Mouse (Mus musculus) small intestine, adult 2 months (tissue): ENCODE data around the gene Lrmp. TPM values are rescaled to one million over a fixed set of nuclear protein-coding genes. Genes with fewer than 3 reads are reported as not detected.
A peak's percentile ranks its signal among the peaks of the same experiment; 100 is the strongest.

Source experiments
- H3K27ac ChIP-seq: fragments of 200-500 bp; 2 replicates; pipeline ENCODE4 v1.5.1; 2012; ENCODE audit warnings: low read depth, low read length, control low read depth, inconsistent platforms; ENCODE audit not compliant: insufficient read depth
- H3K27me3 ChIP-seq: fragments of 200-500 bp; 2 replicates; pipeline ENCODE4 v1.6.1; 2012; ENCODE audit warnings: mild to moderate bottlenecking, moderate library complexity, low read length, inconsistent platforms; ENCODE audit not compliant: control insufficient read depth, insufficient read depth
- H3K36me3 ChIP-seq: fragments of 200-500 bp; 2 replicates; pipeline ENCODE4 v1.6.1; 2012; ENCODE audit warnings: mild to moderate bottlenecking, low read length, control low read depth, inconsistent platforms; ENCODE audit not compliant: control insufficient read depth, insufficient read depth
- H3K4me1 ChIP-seq: fragments of 200-500 bp; 2 replicates; pipeline ENCODE4 v1.6.1; 2012; ENCODE audit warnings: low read length, inconsistent platforms, mixed read lengths; ENCODE audit not compliant: control insufficient read depth, insufficient read depth, insufficient read length
- H3K4me3 ChIP-seq: fragments of 200-500 bp; 2 replicates; pipeline ENCODE4 v1.5.1; 2012; ENCODE audit warnings: low read depth, mild to moderate bottlenecking, control low read depth, inconsistent platforms, low read length, moderate library complexity
- CTCF ChIP-seq: fragments of 200-500 bp; IDR thresholded peaks from 2 replicates; pipeline ENCODE4 v1.5.1; 2012; ENCODE audit warnings: low read depth, mild to moderate bottlenecking, control low read depth, inconsistent platforms, low read length, moderate library complexity, mixed read lengths; ENCODE audit not compliant: insufficient replicate concordance, insufficient read length; ENCODE audit errors: extremely low read depth
- POLR2A ChIP-seq: fragments of 200-500 bp; IDR thresholded peaks from 2 replicates; pipeline ENCODE4 v1.6.1; 2012; ENCODE audit warnings: low read depth, mild to moderate bottlenecking, control low read depth, inconsistent platforms, low read length, moderate library complexity
- WGBS: fragments of 180-500 bp; shearing (Covaris S2); methylation state at CpG from one replicate; pipeline ENCODE4 v1.1.7; 2018; 5-methylcytosine and 5-hydroxymethylcytosine counted together
- polyA plus RNA-seq: library from polyadenylated mRNA; depleted of rRNA; stranded (reverse); fragments of >200 nt; gene quantifications from 2 replicates; pipeline ENCODE4 v1.2.3, GENCODE M21; 2012

Lrmp gene
- polyA plus RNA-seq, 1 experiment = 17.7 TPM

GRCm38 (mm10) chr6:145205142-145205541, 89.7 kb downstream of the Lrmp start:
- TF ChIP-seq POLR2A (no peak), CTCF (no peak)
- Histone ChIP-seq H3K4me1 (no peaks in the 10 kb centered on the region), H3K4me3 (no peak overlapping the region), H3K36me3 (no peaks in the 10 kb centered on the region), H3K27me3 (no peaks in the 10 kb centered on the region), H3K27ac (no peak overlapping the region)
- whole genome bisulfite sequencing = 81% methylated on average over 10 of the region's 10 CpGs

DNA sequence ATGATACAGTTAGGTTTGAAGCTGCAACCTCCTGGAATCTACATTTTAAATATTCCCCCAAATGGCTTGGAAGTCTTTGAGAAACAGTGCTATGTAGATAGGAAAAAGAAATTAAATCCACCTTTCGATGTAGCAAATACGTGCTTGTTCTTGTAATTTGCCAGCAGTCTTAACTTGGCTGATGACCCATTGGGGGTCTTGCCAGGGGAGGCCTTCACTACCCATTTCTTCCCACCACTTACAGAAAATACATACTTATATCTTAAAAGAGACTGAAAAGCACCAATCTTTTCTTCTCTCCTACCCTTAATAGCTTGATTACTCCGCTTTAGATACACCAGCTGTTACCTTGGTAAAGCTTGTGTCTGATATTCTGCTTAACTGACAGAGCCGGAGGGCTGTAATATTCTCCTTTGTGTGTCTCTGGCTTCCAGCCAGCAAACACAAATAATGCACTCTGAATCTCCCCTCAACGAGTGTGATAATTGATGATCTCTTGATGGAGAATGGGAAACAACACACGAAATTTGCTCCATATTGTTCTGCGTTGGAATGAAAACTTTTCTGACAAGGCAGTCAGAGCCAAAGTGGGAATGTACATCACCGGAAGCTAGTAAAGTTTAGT, 94.7 kb downstream of the Lrmp start:
- Histone ChIP-seq H3K4me3 (peak overlapping the region; percentile 63), H3K4me1 (peaks cover 3% of the 10 kb centered on the region; the same call in 1 of the 2 replicates), H3K27ac (no peak overlapping the region; the same call in 1 of the 2 replicates), H3K36me3 (0 out of 2 replicates have a peak, but pooled peaks cover 3% of the 10 kb centered on the region), H3K27me3 (no peaks in the 10 kb centered on the region)
- 25% methylated on average over 8 of the region's 8 CpGs for WGBS
- TF ChIP-seq CTCF (no peak), POLR2A (no peak)

GRCm38 (mm10) chr6:145210816-145211338, 95.4 kb downstream of the Lrmp start, which contains the start of the genes Casc1 and Etfrf1:
TSS of gene Casc1 (minus strand) at chr6:145211005.
TSS of gene Etfrf1 (plus strand) at chr6:145211134.
- WGBS = under 1% methylated on average over 36 of the region's 36 CpGs
- Histone ChIP-seq H3K27me3 (no peaks in the 10 kb centered on the region), H3K4me3 (peak within 1 kb of the TSS; percentile 77), H3K27ac (peak within 1 kb of the TSS; percentile 82), H3K36me3 (peaks cover 8% of the 10 kb centered on the region), H3K4me1 (peaks cover 3% of the 10 kb centered on the region; the same call in 1 of the 2 replicates)
- TF ChIP-seq POLR2A (peak; percentile 98), CTCF (no peak)

GRCm38 (mm10) chr6:145211376-145212305, 96.2 kb downstream of the Lrmp start:
- Histone ChIP-seq H3K36me3 (peaks cover 10% of the 10 kb centered on the region), H3K4me3 (peak overlapping the region; percentile 77), H3K27me3 (no peaks in the 10 kb centered on the region), H3K27ac (peak overlapping the region; percentile 82), H3K4me1 (peaks cover 3% of the 10 kb centered on the region; the same call in 1 of the 2 replicates)
- TF ChIP-seq POLR2A = no peak
- TF ChIP-seq CTCF = no peak
- WGBS = under 1% methylated on average over 21 of the region's 21 CpGs

DNA sequence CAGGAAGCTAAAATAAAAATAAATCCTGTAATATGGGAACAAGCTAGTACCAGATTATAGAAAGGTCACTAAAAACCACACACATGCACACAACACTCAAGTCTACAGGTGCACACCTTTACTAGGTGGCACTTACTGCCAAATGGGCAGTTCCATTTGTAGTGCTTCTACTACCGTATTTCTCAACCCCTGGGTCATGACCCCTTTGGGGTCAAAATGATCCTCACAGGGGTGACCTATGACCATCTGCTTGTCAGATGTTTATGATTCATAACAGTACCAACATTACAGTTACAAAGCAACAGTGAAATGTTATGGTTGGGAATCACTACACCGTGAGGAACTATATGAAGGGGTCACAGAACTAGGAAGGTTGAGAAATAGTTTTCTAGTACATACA, 98.5 kb downstream of the Lrmp start:
- Histone ChIP-seq H3K27me3 (no peaks in the 10 kb centered on the region), H3K4me3 (no peak overlapping the region), H3K36me3 (peaks cover 20% of the 10 kb centered on the region), H3K27ac (no peak overlapping the region), H3K4me1 (peaks cover 3% of the 10 kb centered on the region; the same call in 1 of the 2 replicates)
- WGBS = 88% methylated on average over 2 of the region's 2 CpGs
- TF ChIP-seq POLR2A = no peak
- TF ChIP-seq CTCF = no peak

DNA sequence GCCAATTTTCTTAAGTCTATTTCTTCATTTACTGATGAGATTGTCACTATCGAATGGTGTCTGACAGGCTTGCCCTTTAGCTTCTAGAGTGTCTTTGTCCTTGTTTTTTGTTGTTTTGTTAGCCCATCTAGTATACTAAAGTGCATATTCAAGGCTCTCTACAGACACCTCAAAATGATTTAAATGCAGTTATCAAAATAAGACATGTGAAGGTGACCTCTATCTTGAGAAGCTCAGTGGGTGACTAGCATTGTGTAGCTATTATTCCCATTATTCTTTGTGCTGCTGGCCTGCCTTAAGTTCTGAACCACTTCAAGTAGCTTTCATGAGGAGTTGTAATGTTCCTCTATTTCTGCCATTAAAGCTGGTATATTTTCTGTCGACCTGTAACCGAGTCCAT, 100.4 kb downstream of the Lrmp start:
- H3K27me3 ChIP-seq = no peaks in the 10 kb centered on the region
- TF ChIP-seq CTCF (no peak), POLR2A (no peak)
- WGBS = 86% methylated on average over 3 of the region's 3 CpGs
- peaks cover 29% of the 10 kb centered on the region for H3K36me3 ChIP-seq
- no peak overlapping the region for H3K4me3 ChIP-seq
- no peak overlapping the region for H3K27ac ChIP-seq
- H3K4me1 ChIP-seq = peaks cover 3% of the 10 kb centered on the region; the same call in 1 of the 2 replicates
